Mouse (Mus musculus) lung, postnatal 0 days (tissue): ENCODE data around the gene Tcp11. TPM values are rescaled to one million over a fixed set of nuclear protein-coding genes. Genes with fewer than 3 reads are reported as not detected.

ENCODE experiments used
- ATAC-seq: fragments of 200-750 bp; cut with Nextera tagmentation; 2 replicates; pipeline ENCODE4 v1.8.0; 2017; ENCODE audit warnings: moderate library complexity
- DNase-seq: peaks from one replicate; pipeline ENCODE4 v3.0.0-alpha.2; 2016; ENCODE audit warnings: low spot score
- H3K27ac ChIP-seq: fragments of 300-500 bp; sonication (generic); 2 replicates; pipeline ENCODE4 v1.5.1; 2014; ENCODE audit warnings: antibody characterized with exemption, mild to moderate bottlenecking, low read length, mixed read lengths
- H3K27me3 ChIP-seq: fragments of 300-500 bp; sonication (generic); replicated peaks from 2 replicates; pipeline ENCODE4 v1.6.1; 2014; ENCODE audit warnings: low read length, mixed read lengths; ENCODE audit not compliant: insufficient read depth
- H3K36me3 ChIP-seq: fragments of 300-500 bp; sonication (generic); 2 replicates; pipeline ENCODE4 v1.6.1; 2014; ENCODE audit warnings: low read length, mixed read lengths; ENCODE audit not compliant: insufficient read depth
- H3K4me1 ChIP-seq: fragments of 300-500 bp; sonication (generic); 2 replicates; pipeline ENCODE4 v1.6.1; 2014; ENCODE audit warnings: antibody characterized with exemption, low read depth, low read length, mixed read lengths; ENCODE audit not compliant: insufficient read depth
- H3K4me2 ChIP-seq: fragments of 300-500 bp; sonication (generic); replicated peaks from 2 replicates; pipeline ENCODE4 v1.6.1; 2014; ENCODE audit warnings: low read depth, mild to moderate bottlenecking, low read length, moderate library complexity, mixed read lengths
- H3K4me3 ChIP-seq: fragments of 300-500 bp; sonication (generic); 2 replicates; pipeline ENCODE4 v1.5.1; 2014; ENCODE audit warnings: low read depth, low read length
- H3K9ac ChIP-seq: fragments of 300-500 bp; sonication (generic); replicated peaks from 2 replicates; pipeline ENCODE4 v1.6.1; 2014; ENCODE audit warnings: low read depth, mild to moderate bottlenecking
- H3K9me3 ChIP-seq: fragments of 300-500 bp; sonication (generic); 2 replicates; pipeline ENCODE4 v1.6.1; 2016; ENCODE audit warnings: low read length, mixed read lengths
- CTCF ChIP-seq: IDR thresholded peaks from 2 replicates; pipeline ENCODE4 v1.5.1; 2016; ENCODE audit warnings: antibody characterized with exemption, mild to moderate bottlenecking
- EP300 ChIP-seq: IDR thresholded peaks from 2 replicates; pipeline ENCODE4 v1.6.1; 2016; ENCODE audit warnings: antibody characterized with exemption, mild to moderate bottlenecking, control low read depth
- WGBS: fragments of 180-500 bp; shearing (Covaris S2); extraction: QIAGEN DNeasy Blood & Tissue Kit; methylation state at CpG from one replicate; pipeline ENCODE4 v1.1.7; 2014; 5-methylcytosine and 5-hydroxymethylcytosine counted together
- polyA plus RNA-seq: library from polyadenylated mRNA; unstranded; fragments of >200 nt; fragmentation: Nextera tagmentation; extraction: Ambion mirVana; gene quantifications from 2 replicates; pipeline ENCODE4 v1.2.1, GENCODE M21; 2015

Gene Tcp11
- polyA plus RNA-seq, 1 experiment from 2014 or later = 6.0 TPM

GRCm38 (mm10) chr17:28041298-28041697, 39.1 kb downstream of the Tcp11 start:
- Histone ChIP-seq H3K4me3 (no peak overlapping the region), H3K4me1 (peaks cover 6% of the 10 kb centered on the region), H3K36me3 (peaks cover 23% of the 10 kb centered on the region), H3K27ac (peak overlapping the region; percentile 2; the same call in 1 of the 2 replicates), H3K4me2 (no peak overlapping the region), H3K9me3 (no peaks in the 10 kb centered on the region), H3K27me3 (no peaks in the 10 kb centered on the region), H3K9ac (no peak overlapping the region)
- 79% methylated on average over 13 of the region's 13 CpGs for WGBS
- no peak for ATAC-seq
- DNase-seq = no peak
- TF ChIP-seq CTCF (no peak), EP300 (no peak)

DNA sequence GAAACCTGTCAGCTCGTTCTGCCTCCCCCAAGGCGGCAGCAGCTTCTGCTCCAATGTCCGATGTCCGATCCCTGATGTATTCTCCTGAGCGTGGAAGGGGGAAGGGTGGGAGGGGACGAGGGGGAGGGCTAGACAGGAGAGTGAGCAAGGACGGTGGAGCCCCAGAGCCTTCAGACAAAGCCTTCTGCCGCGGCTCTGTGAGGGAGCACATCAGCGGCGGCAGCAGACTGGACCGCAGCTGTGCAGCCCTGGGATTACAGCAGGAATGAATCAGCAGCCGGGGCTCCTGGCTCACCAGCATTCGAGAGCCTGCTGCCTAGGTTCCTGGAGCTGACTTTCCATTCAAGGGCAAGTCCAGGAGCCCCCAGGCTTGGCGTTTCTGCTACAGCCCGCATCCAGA, 39.8 kb downstream of the Tcp11 start:
- H3K27me3 ChIP-seq = no peaks in the 10 kb centered on the region
- no peak for TF ChIP-seq EP300
- TF ChIP-seq CTCF = no peak
- peaks cover 6% of the 10 kb centered on the region for H3K4me1 ChIP-seq
- no peak for ATAC-seq
- DNase-seq = no peak
- peaks cover 23% of the 10 kb centered on the region for H3K36me3 ChIP-seq
- 59% methylated on average over 15 of the region's 16 CpGs for WGBS
- H3K9me3 ChIP-seq = no peaks in the 10 kb centered on the region
- no peak overlapping the region for H3K9ac ChIP-seq
- H3K4me3 ChIP-seq = no peak overlapping the region
- H3K27ac ChIP-seq = no peak overlapping the region
- H3K4me2 ChIP-seq = no peak overlapping the region

DNA sequence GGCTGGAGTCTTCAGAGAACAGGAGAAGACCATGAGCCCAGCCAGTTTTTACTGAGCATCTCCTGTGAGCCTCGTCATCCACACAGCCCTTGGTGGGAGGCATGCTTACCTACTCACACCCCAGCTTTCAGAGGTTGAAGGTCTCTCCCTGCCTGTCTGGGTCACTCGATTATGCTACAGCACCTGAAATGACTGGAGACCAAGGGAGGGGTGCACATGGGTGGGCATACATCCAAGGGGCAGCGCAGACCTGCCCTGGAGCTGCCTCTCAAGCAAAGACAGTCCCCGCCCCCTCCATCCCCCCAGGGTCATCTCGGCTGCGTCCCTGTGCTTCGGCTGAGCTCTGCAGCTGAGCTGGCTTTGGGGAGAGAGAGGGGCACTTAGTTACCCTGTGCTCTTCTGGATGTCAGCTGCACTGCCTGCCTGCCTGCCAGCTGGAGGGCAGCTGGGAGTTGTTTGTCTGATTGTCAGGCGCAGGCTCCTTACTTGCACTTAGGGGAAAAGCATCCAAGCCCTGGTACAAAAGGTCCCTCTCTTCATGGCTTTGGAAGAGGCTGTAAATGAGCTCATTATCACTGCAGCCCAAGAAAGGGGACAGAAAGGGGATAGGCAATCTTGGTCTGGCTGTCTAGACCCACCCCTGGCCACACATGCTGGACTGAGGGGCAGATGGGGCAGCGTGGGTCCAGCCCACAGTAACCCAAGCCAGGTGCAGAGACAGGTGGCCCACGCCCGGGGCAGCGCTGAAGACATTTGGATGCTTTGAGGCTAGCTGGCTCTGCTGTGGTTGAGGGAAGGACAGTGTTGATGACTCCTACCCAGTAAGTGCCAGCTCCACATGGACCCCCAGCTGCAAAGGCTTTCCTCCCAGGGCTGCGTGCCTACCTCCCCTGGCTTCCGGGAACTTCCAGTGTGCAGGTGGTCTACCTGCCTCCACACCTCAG, 43.4 kb downstream of the Tcp11 start:
- no peak for ATAC-seq
- H3K9me3 ChIP-seq = no peaks in the 10 kb centered on the region
- no peak overlapping the region for H3K4me2 ChIP-seq
- DNase-seq = no peak
- no peak overlapping the region for H3K4me3 ChIP-seq
- H3K27me3 ChIP-seq = no peaks in the 10 kb centered on the region
- H3K4me1 ChIP-seq = peaks cover 17% of the 10 kb centered on the region
- H3K36me3 ChIP-seq = peaks cover 19% of the 10 kb centered on the region
- peak overlapping the region; percentile 26 for H3K27ac ChIP-seq
- H3K9ac ChIP-seq = no peak overlapping the region
- no peak for TF ChIP-seq EP300
- TF ChIP-seq CTCF = no peak
- WGBS = 76% methylated on average over 14 of the region's 14 CpGs

DNA sequence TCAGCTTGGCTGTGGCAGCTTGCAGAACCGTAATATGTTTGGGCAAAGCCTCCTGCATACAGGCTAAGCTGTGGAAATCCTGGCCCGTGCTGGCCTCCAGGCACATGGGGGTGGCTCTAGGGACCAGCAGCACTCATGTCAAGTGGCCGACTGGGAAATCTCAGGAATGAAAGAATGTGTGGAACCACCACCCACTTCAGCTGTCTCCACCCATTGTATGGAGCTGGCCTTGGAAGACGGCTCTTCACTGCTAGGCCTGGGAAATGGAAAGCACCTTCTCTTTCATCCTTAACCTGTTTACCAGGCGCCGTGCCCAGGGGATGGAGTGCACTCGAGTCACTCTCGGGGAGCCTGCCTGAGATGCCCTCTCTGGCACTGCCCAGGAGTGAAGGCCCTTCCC, 45.5 kb downstream of the Tcp11 start:
- Histone ChIP-seq H3K27ac (peak overlapping the region; percentile 75), H3K9me3 (no peaks in the 10 kb centered on the region), H3K4me1 (peaks cover 32% of the 10 kb centered on the region), H3K36me3 (peaks cover 7% of the 10 kb centered on the region), H3K27me3 (no peaks in the 10 kb centered on the region), H3K4me2 (no peak overlapping the region), H3K9ac (no peak overlapping the region), H3K4me3 (no peak overlapping the region)
- 57% methylated on average over 8 of the region's 8 CpGs for WGBS
- ATAC-seq = peak; percentile 92
- DNase-seq = peak; percentile 95
- peak; percentile 99 for TF ChIP-seq EP300
- no peak for TF ChIP-seq CTCF

DNA sequence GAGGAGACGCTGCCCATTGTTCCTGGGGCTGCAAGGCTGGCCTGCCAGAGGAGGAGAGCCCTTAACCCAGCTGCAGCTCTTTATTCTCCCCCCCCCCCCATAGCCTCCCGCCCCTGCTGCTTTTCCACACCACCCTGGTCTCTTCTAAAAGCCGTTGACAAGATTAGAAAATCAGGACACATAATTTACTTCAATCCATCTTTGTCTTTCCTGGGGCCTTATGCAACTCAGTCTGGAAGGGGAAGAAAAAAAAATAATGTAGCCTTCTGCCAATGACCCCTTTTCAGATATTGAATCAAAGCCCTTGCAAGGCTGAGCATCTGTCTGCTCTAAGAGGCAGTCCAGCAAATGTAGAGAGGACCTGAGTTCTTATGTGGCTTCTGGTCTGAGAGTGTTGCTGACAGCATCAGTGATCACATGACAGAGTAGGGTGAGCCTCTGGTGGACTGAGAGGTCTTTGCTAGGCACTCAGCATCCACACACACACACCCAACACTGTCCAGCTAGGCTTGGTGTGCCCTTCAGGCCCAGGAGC, 47.3 kb downstream of the Tcp11 start:
- no peak overlapping the region for H3K4me3 ChIP-seq
- no peaks in the 10 kb centered on the region for H3K27me3 ChIP-seq
- no peaks in the 10 kb centered on the region for H3K9me3 ChIP-seq
- DNase-seq = peak; percentile 68
- H3K27ac ChIP-seq = no peak overlapping the region
- no peak overlapping the region for H3K9ac ChIP-seq
- H3K4me2 ChIP-seq = no peak overlapping the region
- TF ChIP-seq EP300 (no peak), CTCF (no peak)
- WGBS = 26% methylated on average over 3 of the region's 3 CpGs
- H3K36me3 ChIP-seq = no peaks in the 10 kb centered on the region; the same call in 1 of the 2 replicates
- peaks cover 40% of the 10 kb centered on the region for H3K4me1 ChIP-seq
- ATAC-seq = no peak

GRCm38 (mm10) chr17:28032219-28032618, 48.2 kb downstream of the Tcp11 start:
- TF ChIP-seq EP300 = no peak
- no peak for TF ChIP-seq CTCF
- DNase-seq (no peak), ATAC-seq (no peak)
- H3K27ac ChIP-seq = peak overlapping the region; percentile 39; the same call in 1 of the 2 replicates
- H3K4me1 ChIP-seq = peaks cover 40% of the 10 kb centered on the region
- no peak overlapping the region for H3K4me2 ChIP-seq
- no peaks in the 10 kb centered on the region for H3K27me3 ChIP-seq
- 60% methylated on average over 10 of the region's 10 CpGs for WGBS
- H3K36me3 ChIP-seq = no peaks in the 10 kb centered on the region
- H3K4me3 ChIP-seq = no peak overlapping the region
- 0 out of 2 replicates have a peak overlapping the region, but pooled peaks have one; percentile 3 for H3K9ac ChIP-seq
- no peaks in the 10 kb centered on the region for H3K9me3 ChIP-seq
